Mouse (Mus musculus): Measurements from ENCODE around the gene Zranb3.

GRCm38 (mm10) chr1:128103520-128104088 is 757 bp upstream of the Zranb3 start:
- TF ChIP-seq POLR2A (IDR thresholded peaks at IDR 0.05; ENCODE audit: borderline replicate concordance, low read depth, low read length) = no peak
- no peak for TF ChIP-seq CTCF (IDR thresholded peaks at IDR 0.05; ENCODE audit: low read depth, low read length)
